Mouse (Mus musculus) intestine, postnatal 0 days (tissue): ENCODE results near the gene Gdf11. TPM values are rescaled to one million over a fixed set of nuclear protein-coding genes. Genes with fewer than 3 reads are reported as not detected.

ENCODE experiments used
- ATAC-seq: fragments of 200-750 bp; cut with Nextera tagmentation; 2 replicates; pipeline ENCODE4 v1.8.0; 2017; ENCODE audit warnings: mild to moderate bottlenecking, moderate TSS enrichment, moderate library complexity
- H3K27ac ChIP-seq: fragments of 300-500 bp; sonication (generic); 2 replicates; pipeline ENCODE4 v1.5.1; 2014; ENCODE audit warnings: mild to moderate bottlenecking, low read depth, low read length, moderate library complexity
- H3K27me3 ChIP-seq: fragments of 300-500 bp; sonication (generic); replicated peaks from 2 replicates; pipeline ENCODE4 v1.6.1; 2014; ENCODE audit warnings: low read length, mixed read lengths; ENCODE audit not compliant: control insufficient read depth, insufficient read depth
- H3K36me3 ChIP-seq: fragments of 300-500 bp; sonication (generic); 2 replicates; pipeline ENCODE4 v1.6.1; 2014; ENCODE audit warnings: mild to moderate bottlenecking, moderate library complexity; ENCODE audit not compliant: control insufficient read depth, insufficient read depth
- H3K4me1 ChIP-seq: fragments of 300-500 bp; sonication (generic); replicated peaks from 2 replicates; pipeline ENCODE4 v1.6.1; 2014; ENCODE audit warnings: antibody characterized with exemption, low read length, mixed read lengths; ENCODE audit not compliant: control insufficient read depth, insufficient read depth
- H3K4me2 ChIP-seq: fragments of 300-500 bp; sonication (generic); replicated peaks from 2 replicates; pipeline ENCODE4 v1.6.1; 2014; ENCODE audit warnings: low read depth, mild to moderate bottlenecking, moderate library complexity
- H3K4me3 ChIP-seq: fragments of 300-500 bp; sonication (generic); 2 replicates; pipeline ENCODE4 v1.5.1; 2014; ENCODE audit warnings: low read depth, low read length
- H3K9ac ChIP-seq: fragments of 300-500 bp; sonication (generic); 2 replicates; pipeline ENCODE4 v1.6.1; 2014; ENCODE audit warnings: mild to moderate bottlenecking, low read depth, low read length
- H3K9me3 ChIP-seq: fragments of 300-500 bp; sonication (generic); 2 replicates; pipeline ENCODE4 v1.6.1; 2016; ENCODE audit warnings: mixed run types; ENCODE audit not compliant: control insufficient read depth
- CTCF ChIP-seq: sonication (generic); IDR thresholded peaks from 2 replicates; pipeline ENCODE4 v1.5.1; 2016; ENCODE audit warnings: low read depth, mild to moderate bottlenecking, control low read depth, antibody characterized with exemption, moderate library complexity
- WGBS: fragments of 180-500 bp; shearing (Covaris S2); extraction: QIAGEN DNeasy Blood & Tissue Kit; methylation state at CpG from one replicate; pipeline ENCODE4 v1.1.7; 2014; 5-methylcytosine and 5-hydroxymethylcytosine counted together
- polyA plus RNA-seq: library from polyadenylated mRNA; unstranded; fragments of >200 nt; fragmentation: Nextera tagmentation; extraction: Ambion mirVana; gene quantifications from 2 replicates; pipeline ENCODE4 v1.2.1, GENCODE M21; 2015

Gdf11 gene
- polyA plus RNA-seq, 1 experiment from 2014 or later: 0.99 TPM

DNA sequence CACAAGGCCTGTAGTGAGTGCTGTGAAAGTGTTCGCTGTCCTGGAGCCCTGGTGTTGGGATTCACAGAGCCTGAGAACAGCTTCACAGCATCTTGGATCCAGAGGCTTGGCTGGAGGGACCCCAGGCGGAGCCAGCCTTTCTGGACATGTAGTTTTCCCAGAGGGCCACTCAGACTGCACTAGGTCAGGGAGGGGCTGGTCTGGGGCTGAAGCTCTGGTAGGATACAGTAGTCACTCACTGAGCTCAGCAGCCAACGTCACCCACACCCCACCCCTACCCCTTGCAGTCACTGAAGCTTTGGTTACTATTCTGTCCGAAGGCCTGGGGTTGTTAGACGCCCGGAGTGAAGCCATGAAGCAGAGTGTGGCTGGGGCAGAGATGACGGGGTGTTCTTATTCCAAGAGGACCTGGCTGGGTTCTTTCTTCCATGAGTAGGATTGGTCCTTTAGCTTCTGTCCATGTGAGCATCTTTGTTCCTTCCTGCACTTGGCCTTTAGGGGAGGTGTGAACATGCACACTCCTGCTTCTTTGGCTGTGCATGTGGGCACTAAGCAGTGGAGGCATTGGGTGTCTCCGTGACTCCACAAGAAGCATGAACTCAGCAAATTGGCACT is 44.4 kb upstream of the Gdf11 start:
- 76% methylated on average over 8 of the region's 8 CpGs for WGBS
- Histone ChIP-seq H3K9me3 (no peaks in the 10 kb centered on the region), H3K9ac (no peak overlapping the region), H3K36me3 (no peaks in the 10 kb centered on the region), H3K4me2 (no peak overlapping the region; the same call in 1 of the 2 replicates), H3K27me3 (peaks cover 37% of the 10 kb centered on the region), H3K4me1 (no peaks in the 10 kb centered on the region; the same call in 1 of the 2 replicates), H3K4me3 (no peak overlapping the region), H3K27ac (no peak overlapping the region)
- no peak for ATAC-seq
- no peak for TF ChIP-seq CTCF

DNA sequence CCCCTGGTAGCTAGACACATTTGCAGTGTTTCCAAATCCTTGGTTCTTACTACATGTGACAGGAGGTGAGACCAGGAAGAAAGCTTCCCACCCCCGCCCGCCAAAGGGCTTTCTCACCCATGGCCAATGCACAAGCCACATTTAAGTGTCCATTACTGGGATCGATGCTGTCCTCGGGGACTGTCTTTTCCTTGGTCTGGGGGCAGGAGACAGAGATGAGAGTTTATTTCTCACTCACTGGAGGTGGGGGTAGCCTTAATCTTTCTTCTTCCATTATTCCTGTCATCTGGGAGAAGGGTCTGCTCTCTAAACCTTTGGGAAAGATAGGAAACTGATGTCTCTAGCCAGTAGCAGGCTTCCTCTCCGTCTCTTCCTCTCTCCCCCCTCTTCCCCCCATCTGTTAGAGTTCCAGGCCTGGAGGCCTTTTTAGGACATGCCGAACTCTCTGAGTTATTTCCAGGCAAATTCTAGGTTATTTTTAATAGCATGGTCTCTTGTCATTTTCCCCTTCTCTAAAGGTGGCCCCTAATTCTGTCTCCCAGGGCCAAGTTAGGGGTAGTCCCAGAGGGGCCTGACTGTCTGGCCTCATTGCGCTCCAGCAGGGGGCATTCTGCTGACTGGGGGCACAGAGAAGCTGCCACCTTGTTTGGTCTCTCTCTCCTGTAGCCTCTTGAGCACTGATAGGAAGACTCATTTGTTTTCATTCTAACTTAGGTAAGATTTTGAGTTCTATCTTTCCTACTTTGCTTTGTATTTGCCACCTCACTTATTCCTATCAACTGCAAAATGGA is 43.7 kb upstream of the Gdf11 start:
- no peaks in the 10 kb centered on the region; the same call in 1 of the 2 replicates for H3K4me1 ChIP-seq
- WGBS: 68% methylated on average over 7 of the region's 7 CpGs
- H3K9ac ChIP-seq: no peak overlapping the region
- H3K9me3 ChIP-seq: no peaks in the 10 kb centered on the region
- H3K27me3 ChIP-seq: peaks cover 37% of the 10 kb centered on the region
- peak; percentile 24; the same call in 1 of the 2 replicates for TF ChIP-seq CTCF
- no peaks in the 10 kb centered on the region for H3K36me3 ChIP-seq
- H3K4me3 ChIP-seq: no peak overlapping the region; the same call in 1 of the 2 replicates
- peak overlapping the region; percentile 70 for H3K4me2 ChIP-seq
- ATAC-seq: no peak
- H3K27ac ChIP-seq: no peak overlapping the region

DNA sequence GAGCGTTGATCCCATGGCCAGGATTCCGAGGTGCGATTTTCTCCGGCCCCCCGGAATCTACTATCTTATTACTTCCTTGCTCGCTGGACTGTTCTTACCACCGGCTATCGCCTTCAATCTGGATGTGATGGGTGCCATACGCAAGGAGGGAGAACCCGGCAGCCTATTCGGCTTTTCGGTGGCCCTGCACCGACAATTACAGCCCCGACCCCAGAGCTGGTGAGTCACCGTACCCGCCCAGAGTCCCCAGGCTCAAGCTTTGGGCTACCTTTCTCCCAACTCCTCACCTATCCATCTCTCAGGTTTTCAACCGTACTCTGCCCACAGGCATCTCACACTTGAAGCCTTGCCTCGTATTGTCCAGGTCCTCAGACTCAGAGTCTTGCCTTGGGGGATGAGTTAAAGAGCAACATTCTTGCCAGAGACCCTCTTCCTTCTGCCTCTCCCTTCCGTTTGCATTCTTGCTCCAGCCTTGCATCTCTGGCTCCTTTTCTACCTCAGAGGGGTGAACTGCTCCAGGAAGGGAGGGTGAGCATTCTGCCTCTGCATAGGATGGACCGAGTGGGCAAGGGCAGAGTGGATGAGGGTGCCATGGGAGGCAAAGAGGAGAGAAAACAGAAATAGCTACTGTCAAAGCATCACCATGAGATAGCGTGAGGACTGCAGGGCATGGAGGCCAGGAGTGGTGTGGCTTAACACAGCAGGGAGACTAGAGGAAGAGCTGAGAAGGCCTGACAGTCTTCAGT is 42.6 kb upstream of the Gdf11 start:
- Histone ChIP-seq H3K27me3 (peaks cover 37% of the 10 kb centered on the region), H3K9me3 (no peaks in the 10 kb centered on the region), H3K4me1 (no peaks in the 10 kb centered on the region; the same call in 1 of the 2 replicates), H3K4me2 (peak overlapping the region; percentile 70), H3K36me3 (no peaks in the 10 kb centered on the region), H3K9ac (peak overlapping the region; percentile 45), H3K27ac (no peak overlapping the region), H3K4me3 (peak overlapping the region; percentile 40)
- no peak for ATAC-seq
- 5% methylated on average over 21 of the region's 21 CpGs for WGBS
- TF ChIP-seq CTCF: no peak

DNA sequence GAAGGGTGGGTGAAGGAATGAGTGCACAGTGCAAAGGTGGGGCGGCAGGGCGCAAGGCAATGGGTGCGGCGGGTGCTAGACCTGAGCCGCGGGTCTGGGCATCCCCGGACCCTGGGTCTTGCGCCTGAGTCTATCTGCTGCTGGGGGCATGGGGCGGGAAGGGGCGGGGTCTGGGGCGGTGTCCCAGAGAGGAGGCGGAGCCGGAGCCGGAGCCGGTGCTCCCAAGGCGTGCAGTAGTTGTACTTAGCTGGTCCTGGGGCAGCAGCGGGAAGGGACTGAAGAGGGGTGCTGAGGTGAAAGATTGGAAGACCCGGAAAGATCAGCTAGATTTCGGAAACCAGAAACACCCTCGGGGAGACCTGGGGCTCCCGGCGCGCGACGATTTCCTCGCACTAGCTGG is 42.1 kb upstream of the Gdf11 start, which contains the start of gene Itga7:
Gene Itga7, plus strand, starts transcription at position 245 of the 400 bp plus-strand sequence.
- H3K9me3 ChIP-seq: no peaks in the 10 kb centered on the region
- peak within 1 kb of the TSS; percentile 40 for H3K4me3 ChIP-seq
- peaks cover 37% of the 10 kb centered on the region for H3K27me3 ChIP-seq
- H3K36me3 ChIP-seq: no peaks in the 10 kb centered on the region
- H3K4me2 ChIP-seq: peak within 1 kb of the TSS; percentile 70
- H3K27ac ChIP-seq: no peak within 1 kb of the TSS
- ATAC-seq: peak; percentile 61
- no peak for TF ChIP-seq CTCF
- no peaks in the 10 kb centered on the region; the same call in 1 of the 2 replicates for H3K4me1 ChIP-seq
- WGBS: 0% methylated on average over 26 of the region's 26 CpGs
- H3K9ac ChIP-seq: peak within 1 kb of the TSS; percentile 45

DNA sequence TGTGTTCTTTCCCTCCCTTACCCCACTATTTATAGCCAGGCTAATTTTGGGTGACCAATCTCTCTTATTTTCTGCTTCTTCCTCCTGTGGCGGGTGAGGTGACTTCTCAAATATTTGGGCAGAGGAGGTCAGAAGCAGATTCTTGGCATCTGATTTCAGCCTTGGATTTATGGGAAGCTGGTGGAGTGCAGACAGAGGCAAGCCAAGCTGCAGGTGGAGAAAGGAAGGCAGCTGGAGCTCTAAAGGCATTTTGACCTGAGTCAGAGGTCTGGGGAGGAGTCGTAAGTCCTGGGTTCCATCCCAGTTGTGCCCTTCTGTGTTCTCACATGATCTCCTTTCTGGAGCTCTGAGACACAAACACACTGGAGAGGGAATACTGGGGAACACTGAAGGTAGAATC is 39.9 kb upstream of the Gdf11 start:
- no peak for TF ChIP-seq CTCF
- Histone ChIP-seq H3K9ac (no peak overlapping the region), H3K4me3 (no peak overlapping the region), H3K36me3 (no peaks in the 10 kb centered on the region), H3K9me3 (no peaks in the 10 kb centered on the region), H3K4me1 (no peaks in the 10 kb centered on the region), H3K4me2 (no peak overlapping the region), H3K27me3 (peaks cover 37% of the 10 kb centered on the region), H3K27ac (no peak overlapping the region)
- no peak for ATAC-seq
- WGBS: 43% methylated on average over 2 of the region's 2 CpGs
